Mouse (Mus musculus) small intestine, adult 2 months (tissue): Measurements from ENCODE around the gene Uap1l1.

Source experiments
- CTCF ChIP-seq: fragments of 200-500 bp; IDR thresholded peaks from 2 replicates; pipeline ENCODE4 v1.5.1; 2012; ENCODE audit warnings: low read depth, mild to moderate bottlenecking, control low read depth, inconsistent platforms, low read length, moderate library complexity, mixed read lengths; ENCODE audit not compliant: insufficient replicate concordance, insufficient read length; ENCODE audit errors: extremely low read depth
- POLR2A ChIP-seq: fragments of 200-500 bp; IDR thresholded peaks from 2 replicates; pipeline ENCODE4 v1.6.1; 2012; ENCODE audit warnings: low read depth, mild to moderate bottlenecking, control low read depth, inconsistent platforms, low read length, moderate library complexity

DNA sequence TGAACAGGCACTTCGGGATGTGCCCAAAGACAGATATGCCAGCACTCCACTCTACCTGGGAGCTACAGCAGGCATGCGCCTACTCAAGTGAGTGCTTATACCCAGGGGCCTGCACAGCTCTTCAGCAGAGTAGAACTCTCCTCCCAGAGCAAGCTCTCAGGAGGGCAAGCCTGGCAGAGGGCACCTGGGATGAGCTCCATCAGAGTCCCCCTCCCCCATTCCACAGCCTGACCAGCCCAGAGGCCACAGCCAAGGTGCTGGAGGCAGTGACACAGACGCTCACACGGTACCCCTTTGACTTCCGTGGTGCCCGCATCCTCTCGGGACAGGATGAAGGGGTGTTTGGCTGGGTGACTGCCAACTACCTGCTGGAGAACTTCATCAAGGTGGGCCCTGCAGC, 32.6 kb upstream of the Uap1l1 start:
- TF ChIP-seq POLR2A (no peak), CTCF (no peak)
